In genomic region chr3:95246465-95247231, GRCm38 (mm10) we compare ENCODE assay signal across 8 mouse cellular contexts. TPM values are rescaled to one million over a fixed set of nuclear protein-coding genes. Genes with fewer than 3 reads are reported as not detected.
DNase-seq lines count a peak whose midpoint lies in the region; ATAC-seq and TF ChIP-seq lines count a peak whose summit lies in the region.
"Had no signal": no experiment of that assay in that cellular context is flagged by ENCODE, and none has a peak within 500 bp of the region (broad histone marks: within the 10 kb centered on the region; RNA-seq: fewer than 3 reads in every experiment).

No protein-coding gene starts in this region.

- no peak overlapping the region for H3K4me3 ChIP-seq in kidney, embryonic 16.5 days (ENCODE audit: low read length)
- H3K4me3 ChIP-seq in layer of hippocampus, adult 2 months = no peak overlapping the region

- peak; percentile 46 for DNase-seq in kidney, adult 18-20 months
- peak; percentile 98 for DNase-seq in adipocyte (ENCODE audit: low spot score)
- DNase-seq in cerebellum, postnatal 10 days = peak; percentile 76 to 78
- peak; percentile 47 to 62 for DNase-seq in layer of hippocampus, adult 2 months (ENCODE audit: low spot score in 2 of 2)
- DNase-seq in ovary, postnatal 14 days (ENCODE audit: low spot score) = peak; percentile 49
- no peak for DNase-seq in retina, embryonic 14.5 days (ENCODE audit: low spot score)

- 0 out of 2 replicates have a peak, but pooled peaks cover 10% of the 10 kb centered on the region for H3K36me3 ChIP-seq in kidney, embryonic 16.5 days (ENCODE audit: insufficient read depth, low read length)

- peaks cover 3% of the 10 kb centered on the region; the same call in 1 of the 2 replicates for H3K4me1 ChIP-seq in kidney, embryonic 16.5 days (ENCODE audit: insufficient read depth, low read length)

- no peak overlapping the region for H3K27ac ChIP-seq in kidney, embryonic 16.5 days (ENCODE audit: low read length)
- peak overlapping the region; percentile 68 for H3K27ac ChIP-seq in layer of hippocampus, adult 2 months

- H3K9ac ChIP-seq in kidney, embryonic 16.5 days (replicated peaks; ENCODE audit: low read length) = no peak overlapping the region

- 83% methylated on average over 5 of the region's 5 CpGs for WGBS in kidney, embryonic 16.5 days

- no peak for TF ChIP-seq CTCF in layer of hippocampus, adult 2 months (conservative IDR thresholded peaks at IDR 0.05)

- no peaks in the 10 kb centered on the region for H3K9me3 ChIP-seq in kidney, embryonic 16.5 days (ENCODE audit: low read length)

- no peak for ATAC-seq in kidney, embryonic 16.5 days (ENCODE audit: low FRiP score, low TSS enrichment)

- no peak overlapping the region for H3K4me2 ChIP-seq in kidney, embryonic 16.5 days (replicated peaks; ENCODE audit: low read depth, low read length)

- no peaks in the 10 kb centered on the region for H3K27me3 ChIP-seq in kidney, embryonic 16.5 days (ENCODE audit: insufficient read depth, low read length)

RNA-seq across cellular contexts. Expression of gene Bnipl, which starts 4.3 kb away (rescaled TPM):
- polyA plus RNA-seq in kidney, embryonic 16.5 days (2015; fragmentation: Nextera tagmentation; extraction: Ambion mirVana) = 0.41 and 0.82 TPM in 2 replicates
- under 1 TPM; 0.37 to 0.69 TPM for total RNA-seq in layer of hippocampus, adult 2 months (2021)
- total RNA-seq: adrenal gland, adult 18-20 months had no signal

RNA-seq across cellular contexts. Expression of gene Gm128, which starts 5.2 kb away (rescaled TPM):
- 0.53 and 0.55 TPM in 2 replicates for polyA plus RNA-seq in kidney, embryonic 16.5 days (2015; fragmentation: Nextera tagmentation; extraction: Ambion mirVana)
- under 1 TPM; 0.25 to 0.54 TPM for total RNA-seq in layer of hippocampus, adult 2 months (2021)

RNA-seq across cellular contexts. Expression of gene Mllt11, which starts 14.7 kb away (rescaled TPM):
- polyA plus RNA-seq in kidney, embryonic 16.5 days (2015; fragmentation: Nextera tagmentation; extraction: Ambion mirVana) = 14.0 and 16.6 TPM in 2 replicates
- 100 to 1,000 TPM; 287 to 294 TPM for total RNA-seq in layer of hippocampus, adult 2 months (2021)

RNA-seq across cellular contexts. Expression of gene Cdc42se1, which starts 18.1 kb away (rescaled TPM):
- polyA plus RNA-seq in kidney, embryonic 16.5 days (2015; fragmentation: Nextera tagmentation; extraction: Ambion mirVana) = 90.3 and 94.4 TPM in 2 replicates
- total RNA-seq in layer of hippocampus, adult 2 months (2021) = 10 to 100 TPM; 67.5 to 77.5 TPM

RNA-seq across cellular contexts. Expression of gene Gabpb2, which starts 28.9 kb away (rescaled TPM):
- 8.8 and 10.8 TPM in 2 replicates for polyA plus RNA-seq in kidney, embryonic 16.5 days (2015; fragmentation: Nextera tagmentation; extraction: Ambion mirVana)
- total RNA-seq in layer of hippocampus, adult 2 months (2021) = 10 to 100 TPM; 15.4 to 20.0 TPM
